16 mouse cellular contexts compared by ENCODE assay signal in the genomic region with DNA sequence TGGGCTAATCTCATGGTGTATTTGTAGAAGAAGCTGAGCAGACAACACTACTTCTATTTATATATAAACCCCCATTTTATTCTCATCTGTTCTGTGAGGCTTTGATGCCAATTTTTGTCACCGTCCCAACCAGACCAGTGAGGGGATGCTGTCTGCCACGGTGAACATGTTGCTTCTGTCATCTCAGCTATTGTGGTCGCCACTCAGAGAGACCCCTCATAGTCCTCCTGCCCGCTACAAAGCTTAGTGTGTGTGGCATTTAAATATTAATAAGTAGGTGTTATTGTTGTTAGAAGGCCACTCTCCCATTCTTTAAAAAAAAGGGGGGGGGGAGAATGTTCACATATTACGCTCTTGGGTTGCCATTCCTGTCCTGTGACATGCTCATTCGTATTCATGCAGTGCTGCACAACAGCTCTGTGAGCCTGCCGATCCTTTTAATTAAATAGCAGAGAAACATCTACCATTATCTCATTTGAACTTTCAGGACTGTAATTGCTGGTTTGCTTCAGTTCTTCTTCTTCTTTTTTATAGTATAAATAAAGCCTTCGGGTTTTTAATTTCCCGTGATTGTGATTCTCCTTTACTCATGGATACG.
DNase-seq lines count a peak whose midpoint lies in the region; ATAC-seq lines count a peak whose summit lies in the region.
"Had no signal": no experiment of that assay in that cellular context is flagged by ENCODE, and none has a peak within 500 bp of the region (broad histone marks: within the 10 kb centered on the region; RNA-seq: fewer than 3 reads in every experiment).

No protein-coding gene starts in this region.

- H3K4me3 ChIP-seq in midbrain, embryonic 13.5 days (replicated peaks), result no peak overlapping the region
- no peak overlapping the region for H3K4me3 ChIP-seq in midbrain, embryonic 11.5 days (ENCODE audit: low read depth, low read length)
- no peak overlapping the region for H3K4me3 ChIP-seq in forebrain, embryonic 15.5 days
- H3K4me3 ChIP-seq: embryonic facial prominence, embryonic 10.5 days; heart, embryonic 13.5 days; hindbrain, embryonic 13.5 days had no signal

- peak; percentile 75 for DNase-seq in heart, adult 11 months
- no peak for DNase-seq in heart, postnatal 10 days
- DNase-seq in midbrain, embryonic 11.5 days (ENCODE audit: low spot score, missing footprints), result no peak
- DNase-seq in urinary bladder, adult 18-20 months (ENCODE audit: low spot score in 2 of 2), result no peak
- DNase-seq: adrenal gland, adult 2 months; adrenal gland, postnatal 25 days; cerebellum, adult 2 months; cerebellum, postnatal 10 days; gastrocnemius, postnatal 14 days had no signal

- intact Hi-C loops in heart, postnatal 10 days (cut with DNase I), result no loop called here

- ATAC-seq in midbrain, embryonic 13.5 days, result peak; percentile 65; the same call in 1 of the 2 replicates
- no peak for ATAC-seq in midbrain, embryonic 11.5 days (ENCODE audit: low FRiP score)
- peak; percentile 65 for ATAC-seq in forebrain, embryonic 15.5 days (replicated peaks)
- ATAC-seq: hindbrain, postnatal 0 days; intestine, embryonic 16.5 days had no signal

- WGBS in midbrain, embryonic 13.5 days, result 38% methylated on average over 10 of the region's 10 CpGs
- 73% methylated on average over 10 of the region's 10 CpGs for WGBS in midbrain, embryonic 11.5 days
- 29% methylated on average over 10 of the region's 10 CpGs for WGBS in forebrain, embryonic 15.5 days

- no peaks in the 10 kb centered on the region for H3K36me3 ChIP-seq in midbrain, embryonic 13.5 days
- no peaks in the 10 kb centered on the region for H3K36me3 ChIP-seq in midbrain, embryonic 11.5 days (ENCODE audit: control insufficient read depth, insufficient read depth, low read length)
- H3K36me3 ChIP-seq in forebrain, embryonic 15.5 days, result no peaks in the 10 kb centered on the region
- H3K36me3 ChIP-seq: embryonic facial prominence, embryonic 10.5 days; heart, embryonic 13.5 days; hindbrain, embryonic 13.5 days had no signal

- H3K9me3 ChIP-seq in midbrain, embryonic 13.5 days, result no peaks in the 10 kb centered on the region
- H3K9me3 ChIP-seq in midbrain, embryonic 11.5 days (ENCODE audit: control insufficient read depth, low read length), result no peaks in the 10 kb centered on the region
- no peaks in the 10 kb centered on the region for H3K9me3 ChIP-seq in forebrain, embryonic 15.5 days
- H3K9me3 ChIP-seq: hindbrain, embryonic 13.5 days had no signal

- H3K4me1 ChIP-seq in midbrain, embryonic 13.5 days (replicated peaks), result peaks cover 25% of the 10 kb centered on the region
- no peaks in the 10 kb centered on the region; the same call in 1 of the 2 replicates for H3K4me1 ChIP-seq in midbrain, embryonic 11.5 days (ENCODE audit: control insufficient read depth, insufficient read depth, low read length)
- H3K4me1 ChIP-seq in forebrain, embryonic 15.5 days, result peaks cover 23% of the 10 kb centered on the region

- H3K9ac ChIP-seq in midbrain, embryonic 13.5 days (replicated peaks), result no peak overlapping the region
- H3K9ac ChIP-seq in midbrain, embryonic 11.5 days (ENCODE audit: low read length), result no peak overlapping the region
- no peak overlapping the region for H3K9ac ChIP-seq in forebrain, embryonic 15.5 days (replicated peaks)
- H3K9ac ChIP-seq: heart, embryonic 13.5 days; hindbrain, embryonic 13.5 days had no signal

- no peak overlapping the region for H3K27ac ChIP-seq in midbrain, embryonic 13.5 days
- H3K27ac ChIP-seq in midbrain, embryonic 11.5 days (ENCODE audit: low read depth, low read length), result no peak overlapping the region
- no peak overlapping the region for H3K27ac ChIP-seq in forebrain, embryonic 15.5 days (replicated peaks)
- H3K27ac ChIP-seq: embryonic facial prominence, embryonic 10.5 days; heart, embryonic 13.5 days; hindbrain, embryonic 13.5 days; hindbrain, postnatal 0 days had no signal

- H3K4me2 ChIP-seq in midbrain, embryonic 13.5 days (replicated peaks), result no peak overlapping the region
- no peak overlapping the region for H3K4me2 ChIP-seq in midbrain, embryonic 11.5 days
- no peak overlapping the region for H3K4me2 ChIP-seq in forebrain, embryonic 15.5 days (replicated peaks)
- H3K4me2 ChIP-seq: heart, embryonic 13.5 days; hindbrain, embryonic 13.5 days had no signal

- H3K27me3 ChIP-seq in midbrain, embryonic 13.5 days, result no peaks in the 10 kb centered on the region
- no peaks in the 10 kb centered on the region for H3K27me3 ChIP-seq in midbrain, embryonic 11.5 days (ENCODE audit: control insufficient read depth, insufficient read depth, low read length)
- H3K27me3 ChIP-seq in forebrain, embryonic 15.5 days, result no peaks in the 10 kb centered on the region
- H3K27me3 ChIP-seq: hindbrain, embryonic 13.5 days had no signal
